Mouse (Mus musculus) CH12.LX (cell line): ENCODE measurements around the gene Otx2. TPM values are rescaled to one million over a fixed set of nuclear protein-coding genes. Genes with fewer than 3 reads are reported as not detected.

Source experiments
- DNase-seq: peaks from one replicate; pipeline ENCODE4 v3.0.0-alpha.2; 2013; ENCODE audit errors: extremely low read depth
- H3K27ac ChIP-seq: 2 replicates; pipeline ENCODE4 v1.5.1; 2012; ENCODE audit warnings: low read depth, mild to moderate bottlenecking, control low read depth, moderate library complexity; ENCODE audit not compliant: insufficient read depth
- H3K27me3 ChIP-seq: replicated peaks from 2 replicates; pipeline ENCODE3; 2012; ENCODE audit warnings: inconsistent platforms
- H3K36me3 ChIP-seq, 2 experiments: replicated peaks in 1 of 2; 2 replicates each; pipeline versions ENCODE3 to v1.6.1; 2012; ENCODE audit warnings: inconsistent platforms in 1 of 2, low read length in 1 of 2, mild to moderate bottlenecking in 1 of 2, mixed read lengths in 1 of 2, moderate library complexity in 1 of 2; ENCODE audit not compliant: control insufficient read depth in 1 of 2, insufficient read depth in 1 of 2
- H3K4me1 ChIP-seq, 2 experiments: 2 replicates each; pipeline ENCODE4 v1.6.1; 2012; ENCODE audit warnings: inconsistent platforms in 1 of 2, moderate library complexity in 1 of 2; ENCODE audit not compliant: insufficient read depth in 2 of 2, control insufficient read depth in 1 of 2
- H3K4me2 ChIP-seq: 2 replicates; pipeline ENCODE4 v1.6.1; 2012; ENCODE audit warnings: low read depth, mild to moderate bottlenecking, control low read depth; ENCODE audit not compliant: poor library complexity, insufficient read depth, severe bottlenecking
- H3K4me3 ChIP-seq, 3 experiments: fragments of 150-350 bp in 1 of 3; sonication (generic) in 1 of 3; replicated peaks in 1 of 3; 2 replicates each; pipeline versions ENCODE3 to v1.5.1; 2011 to 2012; ENCODE audit warnings: low read depth in 2 of 3, low read length in 2 of 3, mild to moderate bottlenecking in 2 of 3, moderate library complexity in 2 of 3, control low read depth in 1 of 3, improper control_type of control experiment in 1 of 3, inconsistent platforms in 1 of 3, mixed read lengths in 1 of 3; ENCODE audit not compliant: poor library complexity in 1 of 3
- H3K79me2 ChIP-seq: replicated peaks from 2 replicates; pipeline ENCODE4 v1.6.1; 2012; ENCODE audit warnings: mild to moderate bottlenecking, moderate library complexity; ENCODE audit not compliant: control insufficient read depth, poor library complexity, insufficient read depth, severe bottlenecking; ENCODE audit errors: extremely low read depth
- H3K9ac ChIP-seq: 2 replicates; pipeline ENCODE4 v1.6.1; 2012; ENCODE audit warnings: low read depth, mild to moderate bottlenecking, control low read depth, moderate library complexity; ENCODE audit not compliant: insufficient read depth
- H3K9me3 ChIP-seq: replicated peaks from 2 replicates; pipeline ENCODE3; 2012; ENCODE audit warnings: low read length, inconsistent platforms, mixed read lengths
- ELF1 ChIP-seq: IDR thresholded peaks from 2 replicates; pipeline ENCODE4 v1.6.1; 2014; ENCODE audit warnings: low read depth, mild to moderate bottlenecking, inconsistent platforms, low read length, improper control_type of control experiment
- GABPA ChIP-seq: IDR thresholded peaks from 2 replicates; pipeline ENCODE4 v1.6.1; 2012; ENCODE audit warnings: low read depth, low read length, improper control_type of control experiment, inconsistent platforms; ENCODE audit not compliant: insufficient replicate concordance
- HCFC1 ChIP-seq: IDR thresholded peaks from 2 replicates; pipeline ENCODE4 v1.6.1; 2012; ENCODE audit warnings: low read depth, mild to moderate bottlenecking, inconsistent platforms, low read length, improper control_type of control experiment
- JUN ChIP-seq: IDR thresholded peaks from 2 replicates; pipeline ENCODE4 v1.6.1; 2011; ENCODE audit warnings: low read depth, mild to moderate bottlenecking, low read length, improper control_type of control experiment, moderate library complexity; ENCODE audit not compliant: insufficient read depth
- JUND ChIP-seq: conservative IDR thresholded peaks from 2 replicates; pipeline ENCODE4 v1.6.1; 2011; ENCODE audit warnings: low read depth, low read length, improper control_type of control experiment
- MAX ChIP-seq: IDR thresholded peaks from 2 replicates; pipeline ENCODE4 v1.6.1; 2011; ENCODE audit warnings: low read length, improper control_type of control experiment
- MAZ ChIP-seq: IDR thresholded peaks from 2 replicates; pipeline ENCODE4 v1.6.1; 2012; ENCODE audit warnings: low read depth, mild to moderate bottlenecking, inconsistent platforms, low read length, improper control_type of control experiment, moderate library complexity
- MEF2A ChIP-seq: IDR thresholded peaks from 2 replicates; pipeline ENCODE4 v1.6.1; 2014; ENCODE audit warnings: low read depth, mild to moderate bottlenecking, inconsistent platforms, low read length, improper control_type of control experiment, borderline replicate concordance
- MXI1 ChIP-seq: IDR thresholded peaks from 2 replicates; pipeline ENCODE4 v1.6.1; 2011; ENCODE audit warnings: mild to moderate bottlenecking, low read depth, low read length, improper control_type of control experiment
- MYC ChIP-seq: IDR thresholded peaks from 2 replicates; pipeline ENCODE4 v1.6.1; 2011; ENCODE audit warnings: low read depth, mild to moderate bottlenecking, improper control_type of control experiment, low read length
- POLR2A ChIP-seq: IDR thresholded peaks from 2 replicates; pipeline ENCODE4 v1.6.1; 2011; ENCODE audit warnings: low read depth, mild to moderate bottlenecking, improper control_type of control experiment, low read length
- POLR2AphosphoS2 ChIP-seq: IDR thresholded peaks from 2 replicates; pipeline ENCODE4 v1.6.1; 2011; ENCODE audit warnings: low read depth, low read length, improper control_type of control experiment
- RAD21 ChIP-seq: IDR thresholded peaks from 2 replicates; pipeline ENCODE4 v1.6.1; 2011; ENCODE audit warnings: low read depth, mild to moderate bottlenecking, low read length, improper control_type of control experiment, moderate library complexity
- SIN3A ChIP-seq: IDR thresholded peaks from 2 replicates; pipeline ENCODE4 v1.6.1; 2012; ENCODE audit warnings: low read length, improper control_type of control experiment, inconsistent platforms
- TCF12 ChIP-seq: IDR thresholded peaks from 2 replicates; pipeline ENCODE4 v1.6.1; 2014; ENCODE audit warnings: low read depth, mild to moderate bottlenecking, inconsistent platforms, low read length, improper control_type of control experiment
- USF1 ChIP-seq: IDR thresholded peaks from 2 replicates; pipeline ENCODE4 v1.6.1; 2014; ENCODE audit warnings: low read depth, mild to moderate bottlenecking, inconsistent platforms, low read length, improper control_type of control experiment
- ZC3H11A ChIP-seq: IDR thresholded peaks from 2 replicates; pipeline ENCODE4 v1.6.1; 2012; ENCODE audit warnings: low read depth, mild to moderate bottlenecking, inconsistent platforms, low read length, improper control_type of control experiment
- ZKSCAN1 ChIP-seq: IDR thresholded peaks from 2 replicates; pipeline ENCODE4 v1.6.1; 2012; ENCODE audit warnings: low read depth, inconsistent platforms, low read length, improper control_type of control experiment, borderline replicate concordance
- ZNF384 ChIP-seq: IDR thresholded peaks from 2 replicates; pipeline ENCODE4 v1.6.1; 2012; ENCODE audit warnings: low read depth, low read length, improper control_type of control experiment, inconsistent platforms
- dilution Hi-C: fragments of 300-500 bp; cut with MboI; formaldehyde crosslinking; loops from 2 replicates; pipeline ENCODE4 v1.14.3; 2020; ENCODE audit warnings: low sequenced_read_pairs; ENCODE audit not compliant: extremely low pct_unique_long_range_greater_than_20kb, extremely low pct_ligation_motif_present
- in situ Hi-C: fragments of 300-500 bp; cut with MboI; formaldehyde crosslinking; loops from 3 replicates; pipeline ENCODE4 v1.14.3; 2019; ENCODE audit warnings: low sequenced_read_pairs, low pct_ligation_motif_present, low pct_unique_long_range_greater_than_20kb, mixed read lengths
- polyA plus RNA-seq: library from polyadenylated mRNA; unstranded; fragments of >175 nt; gene quantifications from 2 replicates; pipeline ENCODE4 v1.2.1, GENCODE M21; 2012; ENCODE audit warnings: low read depth; ENCODE audit not compliant: insufficient read length
- total RNA-seq, 2 experiments: library from RNA; depleted of rRNA; stranded (reverse); fragments of 300-350 nt in 1 of 2; fragments of >200 nt in 1 of 2; gene quantifications; 2 replicates each; pipeline ENCODE4 v1.2.3; 2012 to 2014

Gene Otx2
- total and polyA plus RNA-seq, 3 experiments, result not detected

- Histone ChIP-seq H3K36me3 (no peaks in the 10 kb centered on the region), H3K9ac (no peak overlapping the region), H3K79me2 (no peaks in the 10 kb centered on the region), H3K4me2 (no peak overlapping the region), H3K4me1 (no peaks in the 10 kb centered on the region), H3K27me3 (no peaks in the 10 kb centered on the region), H3K9me3 (no peaks in the 10 kb centered on the region), H3K27ac (no peak overlapping the region), H3K4me3 (no peak overlapping the region)
- in situ Hi-C loops, result no loop called here
- dilution Hi-C loops, result no loop called here
- no peak for TF ChIP-seq USF1
- TF ChIP-seq SIN3A, result no peak
- no peak for TF ChIP-seq JUN
- TF ChIP-seq POLR2AphosphoS2, result no peak
- no peak for TF ChIP-seq GABPA
- TF ChIP-seq MYC, result no peak
- no peak for TF ChIP-seq ZKSCAN1
- no peak for TF ChIP-seq MEF2A
- TF ChIP-seq HCFC1, result no peak
- TF ChIP-seq ZC3H11A, result no peak
- TF ChIP-seq TCF12, result no peak
- TF ChIP-seq MXI1, result no peak
- TF ChIP-seq RAD21, result no peak
- TF ChIP-seq ZNF384, result no peak
- TF ChIP-seq MAZ, result no peak
- no peak for TF ChIP-seq ELF1
- DNase-seq, result no peak
Measured at GRCm38 (mm10) chr14:48700790-48701370, 27.3 kb upstream of the Otx2 start.

GRCm38 (mm10) chr14:48679590-48679989 lies 6.0 kb upstream of the Otx2 start:
- in situ Hi-C loops (no loop called here), dilution Hi-C loops (no loop called here)
- H3K4me1 ChIP-seq, result no peaks in the 10 kb centered on the region
- no peaks in the 10 kb centered on the region for H3K9me3 ChIP-seq
- no peak for DNase-seq
- no peaks in the 10 kb centered on the region for H3K27me3 ChIP-seq
- H3K4me2 ChIP-seq, result no peak overlapping the region
- H3K36me3 ChIP-seq, result no peaks in the 10 kb centered on the region
- H3K4me3 ChIP-seq, result no peak overlapping the region
- H3K79me2 ChIP-seq, result no peaks in the 10 kb centered on the region
- H3K9ac ChIP-seq, result no peak overlapping the region
- no peak overlapping the region for H3K27ac ChIP-seq
- TF ChIP-seq POLR2A (no peak), MAX (no peak), JUND (no peak), ZNF384 (no peak)
